Mouse (Mus musculus) urinary bladder, postnatal 14 days (tissue): Measurements from ENCODE around the gene Batf3.
"Not testable (repeated sequence)": the region's sequence is repeated elsewhere in the genome, so short reads cannot be mapped to it uniquely, and the experiment has no call there.

Experiments
- DNase-seq: peaks from one replicate; pipeline ENCODE4 v3.0.0; 2021; ENCODE audit warnings: low spot score

Batf3 gene

DNA sequence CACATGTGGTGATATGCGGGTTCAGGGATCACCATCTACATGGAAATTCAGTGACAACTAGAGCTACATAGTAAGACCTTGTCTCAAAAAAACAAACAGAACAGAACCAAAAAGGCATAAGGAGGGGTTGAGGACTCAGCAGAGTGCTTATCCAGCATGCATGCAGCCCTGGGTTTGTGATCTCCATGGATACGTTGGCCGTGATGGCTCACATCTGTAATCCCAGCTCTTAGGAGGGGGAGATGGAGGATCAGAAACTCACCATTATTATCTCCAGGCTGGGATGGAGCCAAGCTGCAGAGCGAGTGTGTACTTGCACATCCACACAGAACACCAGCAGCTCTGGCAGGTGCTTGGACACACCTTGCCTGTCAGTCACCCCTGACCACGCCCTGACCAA lies 34.6 kb downstream of the Batf3 start:
- no peak for DNase-seq

DNA sequence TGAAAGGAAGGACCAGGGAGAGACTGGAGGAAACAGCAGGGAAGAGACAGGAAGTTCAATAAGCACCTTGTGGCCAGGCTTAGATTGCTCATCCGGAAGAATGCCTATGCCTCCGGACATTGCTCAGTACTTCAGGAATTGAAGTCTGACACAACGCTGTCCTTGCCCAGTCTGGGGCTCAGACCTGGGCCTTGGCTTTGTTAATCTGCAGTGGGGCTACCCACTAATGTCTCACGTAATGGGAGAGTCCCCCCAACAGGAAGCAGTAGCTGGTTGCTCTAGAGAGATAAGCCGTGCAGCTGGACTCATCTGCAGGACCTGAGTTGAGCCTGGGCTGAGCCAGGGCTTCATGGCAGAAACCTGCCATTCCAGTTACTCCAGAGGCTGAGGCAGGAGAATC lies 35.3 kb downstream of the Batf3 start:
- DNase-seq = no peak

DNA sequence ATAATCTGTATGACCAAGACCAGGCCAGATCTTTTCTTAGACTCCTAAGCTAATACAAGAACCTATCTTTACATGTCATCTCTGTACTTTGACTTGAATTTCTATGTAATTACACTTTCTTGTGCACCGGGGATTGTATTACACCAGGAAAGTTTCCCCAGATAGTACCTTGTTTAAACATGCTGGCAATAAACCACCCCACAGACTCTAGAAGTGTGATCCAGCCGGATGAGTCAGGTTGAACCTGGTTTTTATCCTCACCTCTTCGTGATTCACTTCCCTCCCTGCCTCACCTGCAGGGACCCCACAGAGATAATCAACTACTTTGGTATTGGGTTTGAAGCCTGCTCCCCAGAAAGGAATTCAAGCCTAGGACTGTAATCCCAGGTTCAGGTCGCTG lies 37.8 kb downstream of the Batf3 start:
- DNase-seq = no peak

DNA sequence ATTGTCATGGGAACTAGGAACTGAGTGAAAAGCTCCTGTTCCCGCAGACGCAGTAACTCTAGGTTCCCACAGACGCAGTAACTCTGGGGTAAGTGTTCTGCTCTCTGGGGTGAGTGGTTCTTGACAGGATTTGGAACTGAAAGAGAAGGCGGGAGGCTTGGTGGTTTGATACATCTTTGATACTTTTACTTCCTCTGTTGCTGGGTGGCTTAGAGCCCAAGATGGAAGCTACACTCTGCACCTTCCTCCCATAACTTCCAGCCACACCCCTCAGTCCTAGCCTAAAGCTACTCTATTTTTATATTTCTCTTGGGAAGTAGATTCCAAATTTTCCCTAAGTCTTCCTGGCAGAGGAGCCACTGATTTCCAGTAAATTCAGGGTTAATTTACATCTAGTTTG lies 40.8 kb downstream of the Batf3 start:
- no peak for DNase-seq

DNA sequence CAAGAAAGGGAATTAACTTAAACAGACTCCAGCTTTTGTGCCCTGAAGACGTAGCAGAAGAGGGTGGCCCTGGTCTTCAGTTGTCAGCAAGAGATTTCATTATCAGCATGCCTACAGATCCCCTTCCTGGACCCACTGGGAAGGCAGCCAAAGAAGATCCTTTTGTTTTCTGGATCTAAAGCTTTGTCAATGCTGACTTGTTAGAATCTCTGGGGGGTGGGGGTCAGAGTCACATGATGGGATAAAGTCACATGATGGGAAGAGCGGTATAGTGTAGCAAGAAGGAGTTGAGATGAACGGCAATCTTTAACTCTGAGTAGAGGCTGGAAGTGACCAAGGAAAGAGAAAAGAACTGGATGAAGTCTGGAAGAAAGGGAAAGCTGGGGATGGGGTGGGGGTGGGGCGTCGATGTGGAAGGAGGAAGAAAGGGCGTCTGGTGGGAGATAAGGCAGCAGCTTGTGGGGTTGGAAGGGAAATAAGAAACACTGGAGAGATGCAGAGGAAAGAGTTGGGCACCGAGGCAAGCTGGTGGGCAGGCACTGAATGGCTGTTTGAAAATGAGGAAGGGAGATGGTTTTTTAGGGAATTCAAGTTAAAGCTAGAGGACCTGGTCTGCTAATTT lies 41.3 kb downstream of the Batf3 start:
- DNase-seq = no peak

DNA sequence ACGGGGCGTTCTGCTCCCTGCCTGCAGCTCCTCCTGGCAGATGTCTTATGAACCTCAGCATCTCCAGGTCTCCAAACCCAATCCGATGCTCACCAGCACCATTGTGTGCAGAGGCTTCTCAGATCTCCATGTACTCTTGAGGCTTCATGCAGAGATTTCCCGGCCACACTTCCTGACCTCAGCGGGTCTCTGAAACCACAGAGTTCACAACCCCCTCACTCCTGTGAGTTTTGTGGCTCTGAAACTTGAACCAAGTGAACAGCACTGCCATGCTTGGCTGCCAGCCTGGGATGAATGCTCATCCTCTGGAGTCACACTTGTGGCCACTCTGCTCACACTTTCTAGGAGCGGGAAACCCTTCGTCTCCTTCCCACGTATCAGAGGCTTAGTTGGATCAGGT lies 43.3 kb downstream of the Batf3 start:
- DNase-seq = no peak

DNA sequence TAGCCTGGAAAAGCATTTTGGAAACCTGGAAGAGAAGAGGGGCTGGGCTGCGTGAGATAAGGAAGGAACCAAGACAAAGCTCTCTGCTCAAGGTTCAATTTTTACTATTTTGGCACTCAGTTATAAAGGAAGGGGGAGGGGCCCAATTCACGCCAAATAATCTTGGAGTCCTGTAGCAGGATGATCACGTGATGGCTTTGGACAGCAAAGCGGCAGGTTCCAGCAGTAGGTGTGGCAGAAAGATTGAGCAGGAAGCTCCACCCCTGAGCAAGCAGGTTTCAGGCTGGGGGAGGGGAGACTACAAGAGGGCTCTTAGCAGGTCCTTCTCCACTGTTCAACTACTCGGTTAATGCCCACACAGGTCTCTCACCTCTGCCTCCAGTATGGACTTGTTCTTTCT lies 51.8 kb downstream of the Batf3 start:
- not testable (repeated sequence) for DNase-seq

DNA sequence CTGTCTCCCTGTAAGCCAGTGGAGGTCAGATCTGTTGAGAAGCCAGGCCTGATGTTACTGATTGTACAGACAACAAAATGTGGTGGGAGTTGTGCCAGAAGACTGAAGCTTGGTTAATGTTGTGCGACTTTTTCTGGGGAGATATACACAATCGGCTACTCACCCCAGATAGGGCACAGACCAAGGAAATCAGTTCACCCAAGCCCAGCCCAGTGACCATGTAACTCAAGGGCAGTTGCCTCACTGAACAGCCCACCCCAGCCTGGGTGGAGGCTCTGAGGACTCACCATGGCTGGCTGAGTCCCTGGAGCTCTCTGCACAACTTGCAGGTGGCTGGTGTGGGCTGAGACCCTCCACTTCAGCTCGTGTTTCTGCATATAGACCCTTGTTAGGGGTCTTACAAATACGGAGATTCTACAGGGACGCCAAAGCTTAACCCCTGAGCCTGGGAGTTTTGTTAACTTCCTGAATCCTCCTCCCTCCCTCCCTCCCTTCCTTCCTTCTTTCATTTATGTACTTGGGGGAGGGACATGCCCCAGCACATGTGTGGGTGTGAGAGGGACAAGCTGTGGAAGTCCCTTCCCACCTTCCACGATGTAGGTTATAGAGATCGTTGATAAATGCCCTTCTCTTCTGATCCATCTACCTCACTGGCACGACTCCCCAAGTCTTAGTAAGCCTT lies 53.4 kb downstream of the Batf3 start:
- no peak for DNase-seq

DNA sequence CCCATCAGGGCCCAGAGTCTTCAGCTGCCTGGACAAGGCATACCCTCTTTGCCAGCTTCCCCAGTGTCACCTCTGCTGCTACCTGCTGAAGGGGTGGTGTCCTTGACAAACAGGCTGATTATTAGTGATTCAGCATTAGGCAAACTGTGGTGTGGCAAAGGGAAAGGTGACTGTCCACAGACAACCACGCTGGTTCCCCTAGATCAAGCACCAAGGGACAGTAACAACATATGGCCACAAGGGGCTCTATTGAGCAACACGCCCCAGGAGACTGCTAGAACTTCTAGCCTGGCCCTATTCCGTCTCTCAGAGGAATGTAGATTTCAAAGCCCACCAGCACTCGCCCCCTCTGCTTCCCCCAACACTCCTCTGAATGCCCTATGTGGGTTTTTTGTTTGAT lies 55.4 kb downstream of the Batf3 start:
- peak; percentile 41 for DNase-seq

DNA sequence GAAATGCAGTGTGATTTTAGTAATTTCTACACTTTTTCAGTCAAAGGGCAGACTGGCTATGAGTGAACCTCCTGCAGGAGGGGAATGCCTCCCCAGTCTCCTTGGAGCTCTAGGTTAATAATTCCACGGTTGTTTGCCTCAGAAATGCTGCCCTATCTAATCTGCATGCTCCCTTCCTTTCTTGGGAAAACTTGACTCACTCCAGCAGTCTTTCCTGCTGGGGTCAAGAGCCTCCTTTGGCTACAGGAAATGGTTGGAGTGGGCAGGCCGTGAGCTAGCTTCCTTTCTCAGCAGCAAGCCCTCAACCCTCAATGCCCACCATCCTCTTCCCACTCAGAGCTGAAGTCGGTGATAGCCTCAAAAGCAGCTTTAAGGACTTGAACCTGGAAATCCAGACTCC lies 56.7 kb downstream of the Batf3 start:
- DNase-seq = no peak
